25 mouse cellular contexts compared by ENCODE assay signal in the genomic region with DNA sequence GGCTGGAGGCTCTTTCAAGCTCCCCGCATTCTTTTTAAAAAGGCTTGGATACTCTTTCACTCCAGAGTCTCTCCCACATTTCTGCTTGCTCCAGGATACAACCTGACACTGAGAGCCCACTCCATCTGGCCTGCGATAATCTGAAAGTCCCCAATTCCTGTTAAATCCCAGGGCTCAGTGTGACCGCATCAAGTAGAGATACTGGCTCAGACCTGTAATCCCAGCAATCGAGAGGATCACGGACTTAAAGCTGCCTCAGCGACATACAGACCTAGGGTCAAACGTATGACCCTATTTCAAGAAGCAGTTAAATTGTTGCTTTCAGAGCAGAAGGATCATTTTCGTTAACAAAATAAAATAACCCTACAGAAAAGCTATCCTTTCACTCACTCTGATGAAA.
"Had no signal": no experiment of that assay in that cellular context is flagged by ENCODE, and none has a peak within 500 bp of the region (broad histone marks: within the 10 kb centered on the region; RNA-seq: fewer than 3 reads in every experiment).

No protein-coding gene starts in this region.

- DNase-seq: gastrocnemius, postnatal 14 days; gastrocnemius, postnatal 36 days; heart, adult 11 months; heart, adult 2 months; heart, postnatal 4 days; kidney, adult 11 months; kidney, adult 2 months; kidney, adult 9 months; kidney, postnatal 14 days; kidney, postnatal 36 days; layer of hippocampus, adult 9-11 months; layer of hippocampus, postnatal 36 days; left cerebral cortex, postnatal 4 days had no signal

- H3K36me3 ChIP-seq: heart, embryonic 13.5 days; heart, embryonic 15.5 days; intestine, embryonic 15.5 days; limb, embryonic 13.5 days; limb, embryonic 15.5 days; liver, embryonic 12.5 days had no signal

- H3K27ac ChIP-seq: heart, adult 2 months; heart, embryonic 13.5 days; heart, embryonic 15.5 days; hindbrain, embryonic 14.5 days; intestine, embryonic 15.5 days; kidney, postnatal 0 days; limb, embryonic 13.5 days; limb, embryonic 15.5 days; liver, embryonic 12.5 days; liver, embryonic 14.5 days had no signal

- ATAC-seq: hindbrain, embryonic 16.5 days; inflammation-experienced regulatory T-cells, adult 6 months; intestine, embryonic 15.5 days; liver, embryonic 12.5 days had no signal

- H3K9ac ChIP-seq: heart, embryonic 13.5 days; heart, embryonic 15.5 days; hindbrain, embryonic 14.5 days; intestine, embryonic 15.5 days; limb, embryonic 13.5 days; limb, embryonic 15.5 days; liver, embryonic 12.5 days; liver, embryonic 14.5 days had no signal

- H3K27me3 ChIP-seq: heart, embryonic 13.5 days; heart, embryonic 15.5 days; intestine, embryonic 15.5 days; limb, embryonic 13.5 days; limb, embryonic 15.5 days had no signal

- H3K4me3 ChIP-seq: heart, adult 2 months; heart, embryonic 13.5 days; heart, embryonic 15.5 days; intestine, embryonic 15.5 days; limb, embryonic 13.5 days; limb, embryonic 15.5 days; liver, embryonic 12.5 days had no signal

- H3K9me3 ChIP-seq: heart, embryonic 13.5 days; heart, embryonic 15.5 days; intestine, embryonic 15.5 days; limb, embryonic 13.5 days; limb, embryonic 15.5 days; liver, embryonic 12.5 days had no signal

- H3K4me2 ChIP-seq: heart, embryonic 11.5 days; heart, embryonic 13.5 days; heart, embryonic 15.5 days; hindbrain, embryonic 14.5 days; intestine, embryonic 15.5 days; limb, embryonic 13.5 days; limb, embryonic 15.5 days; liver, embryonic 12.5 days had no signal
